In the genomic region with DNA sequence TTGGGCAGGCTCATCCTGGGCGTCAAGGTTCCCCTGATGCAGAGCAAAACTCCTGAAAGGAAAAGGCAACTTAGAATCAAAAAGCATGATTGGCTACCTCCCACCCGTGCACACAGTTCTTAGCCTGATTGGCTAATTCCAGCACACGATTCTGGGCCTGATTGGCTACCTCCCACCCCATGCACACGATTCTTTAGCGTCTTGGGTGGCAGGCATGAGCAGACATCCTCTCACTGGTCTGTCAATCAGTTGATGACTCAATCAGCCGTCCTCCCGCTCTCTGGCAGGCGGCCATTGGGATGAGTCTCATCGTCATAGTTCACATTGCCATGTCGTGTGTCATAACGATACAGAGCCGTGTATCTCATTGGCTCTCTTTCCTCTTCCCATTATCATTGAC, we compare ENCODE assay signal across 11 mouse cellular contexts. TPM values are rescaled to one million over a fixed set of nuclear protein-coding genes. Genes with fewer than 3 reads are reported as not detected.
DNase-seq lines count a peak whose midpoint lies in the region; ATAC-seq lines count a peak whose summit lies in the region.
"Had no signal": no experiment of that assay in that cellular context is flagged by ENCODE, and none has a peak within 500 bp of the region (broad histone marks: within the 10 kb centered on the region; RNA-seq: fewer than 3 reads in every experiment).

No protein-coding gene starts in this region.

- H3K4me1 ChIP-seq in heart, embryonic 12.5 days (replicated peaks) = peaks cover 32% of the 10 kb centered on the region
- H3K4me1 ChIP-seq in hindbrain, embryonic 13.5 days (replicated peaks) = peaks cover 9% of the 10 kb centered on the region

- 0 out of 2 replicates have a peak, but pooled peaks cover 2% of the 10 kb centered on the region for H3K36me3 ChIP-seq in heart, embryonic 12.5 days
- no peaks in the 10 kb centered on the region for H3K36me3 ChIP-seq in hindbrain, embryonic 13.5 days

- H3K4me2 ChIP-seq in heart, embryonic 12.5 days = no peak overlapping the region
- H3K4me2 ChIP-seq in hindbrain, embryonic 13.5 days = no peak overlapping the region

- intact Hi-C loops in left cerebral cortex, postnatal 10 days (cut with DNase I) = no loop called here

- WGBS in heart, embryonic 12.5 days = 80% methylated on average over 12 of the region's 12 CpGs
- 61% methylated on average over 12 of the region's 12 CpGs for WGBS in hindbrain, embryonic 13.5 days

- no peaks in the 10 kb centered on the region for H3K27me3 ChIP-seq in heart, embryonic 12.5 days (replicated peaks)
- no peaks in the 10 kb centered on the region for H3K27me3 ChIP-seq in hindbrain, embryonic 13.5 days

- peak; percentile 86 for DNase-seq in heart, adult 11 months
- peak; percentile 44 to 47 for DNase-seq in urinary bladder, postnatal 36 days (ENCODE audit: low spot score in 2 of 2)
- DNase-seq in urinary bladder, postnatal 10 days (ENCODE audit: low spot score) = no peak
- DNase-seq in thymus, postnatal 4 days = no peak
- no peak for DNase-seq in B cell, adult 2 months
- no peak for DNase-seq in left cerebral cortex, postnatal 10 days (ENCODE audit: extremely low spot score in 1 of 2, low spot score in 2 of 2)

- no peaks in the 10 kb centered on the region for H3K9me3 ChIP-seq in heart, embryonic 12.5 days (replicated peaks)
- H3K9me3 ChIP-seq in hindbrain, embryonic 13.5 days = no peaks in the 10 kb centered on the region

- no peak for ATAC-seq in heart, embryonic 12.5 days (ENCODE audit: insufficient number of reproducible peaks, low FRiP score)
- peak; percentile 77; the same call in 1 of the 2 replicates for ATAC-seq in hindbrain, embryonic 13.5 days (ENCODE audit: low FRiP score)

- no peak overlapping the region for H3K4me3 ChIP-seq in heart, embryonic 12.5 days
- H3K4me3 ChIP-seq in hindbrain, embryonic 13.5 days = no peak overlapping the region

- H3K27ac ChIP-seq in heart, embryonic 12.5 days (ENCODE audit: poor library complexity, severe bottlenecking) = no peak overlapping the region
- no peak overlapping the region for H3K27ac ChIP-seq in hindbrain, embryonic 13.5 days

- H3K9ac ChIP-seq in heart, embryonic 12.5 days = no peak overlapping the region
- H3K9ac ChIP-seq in hindbrain, embryonic 13.5 days = no peak overlapping the region

RNA-seq across cellular contexts. Expression of a gene that starts 10.3 kb away (rescaled TPM):
- polyA plus RNA-seq in heart, embryonic 12.5 days (2016; fragmentation: Nextera tagmentation; extraction: Ambion mirVana) = 78.4 and 87.1 TPM in 2 replicates
- polyA plus RNA-seq in hindbrain, embryonic 13.5 days (2015; fragmentation: Nextera tagmentation; extraction: Ambion mirVana) = 0.22 and 0.39 TPM in 2 replicates
- total RNA-seq in left cerebral cortex, postnatal 10 days (2021) = not detected
- total RNA-seq: granulocyte monocyte progenitor cell, adult 5-6 weeks; left cerebral cortex, postnatal 25 days had no signal
- polyA plus RNA-seq: cortical plate, adult 2 months had no signal

RNA-seq across cellular contexts. Expression of a gene that starts 27.7 kb away (rescaled TPM):
- not detected in 2 replicates for polyA plus RNA-seq in heart, embryonic 12.5 days (2016; fragmentation: Nextera tagmentation; extraction: Ambion mirVana)
- not detected in 2 replicates for polyA plus RNA-seq in hindbrain, embryonic 13.5 days (2015; fragmentation: Nextera tagmentation; extraction: Ambion mirVana)
- not detected for total RNA-seq in left cerebral cortex, postnatal 10 days (2021)
- total RNA-seq: granulocyte monocyte progenitor cell, adult 5-6 weeks; left cerebral cortex, postnatal 25 days had no signal
- polyA plus RNA-seq: cortical plate, adult 2 months had no signal

RNA-seq across cellular contexts. Expression of a gene that starts 47.9 kb away (rescaled TPM):
- polyA plus RNA-seq in heart, embryonic 12.5 days (2016; fragmentation: Nextera tagmentation; extraction: Ambion mirVana) = 121 and 124 TPM in 2 replicates
- 77.9 and 86.6 TPM in 2 replicates for polyA plus RNA-seq in hindbrain, embryonic 13.5 days (2015; fragmentation: Nextera tagmentation; extraction: Ambion mirVana)
- 10 to 100 TPM; 13.3 to 13.6 TPM for total RNA-seq in left cerebral cortex, postnatal 10 days (2021)

RNA-seq across cellular contexts. Expression of a gene that starts 56.8 kb away (rescaled TPM):
- 2.0 and 2.1 TPM in 2 replicates for polyA plus RNA-seq in heart, embryonic 12.5 days (2016; fragmentation: Nextera tagmentation; extraction: Ambion mirVana)
- 22.7 and 49.7 TPM in 2 replicates for polyA plus RNA-seq in hindbrain, embryonic 13.5 days (2015; fragmentation: Nextera tagmentation; extraction: Ambion mirVana)
- total RNA-seq in left cerebral cortex, postnatal 10 days (2021) = under 1 TPM; 0.21 to 0.34 TPM
- total RNA-seq: granulocyte monocyte progenitor cell, adult 5-6 weeks had no signal

Comparison
In these comparisons a context has a peak if more than half of its experiments do, and no peak if none do; other contexts are left out.
1. DNase-seq: peak in heart, adult 11 months (single experiment) and urinary bladder, postnatal 36 days (2 of 2); none in urinary bladder, postnatal 10 days (single experiment), thymus, postnatal 4 days (single experiment), B cell, adult 2 months (0 of 2) and left cerebral cortex, postnatal 10 days (0 of 2).
2. RNA of a gene that starts 10.3 kb away (polyA plus RNA-seq): 78.4 to 87.1 TPM in heart, embryonic 12.5 days; 0.22 to 0.39 TPM in hindbrain, embryonic 13.5 days; every median in the first group is over 10 times any median in the second.